Mouse (Mus musculus) intestine, embryonic 16.5 days (tissue): ENCODE data around the gene Bmper. TPM values are rescaled to one million over a fixed set of nuclear protein-coding genes. Genes with fewer than 3 reads are reported as not detected.

Experiments used
- ATAC-seq: fragments of 200-750 bp; cut with Nextera tagmentation; 2 replicates; pipeline ENCODE4 v1.8.0; 2017; ENCODE audit warnings: moderate TSS enrichment, moderate library complexity
- H3K27ac ChIP-seq: fragments of 300-500 bp; sonication (generic); 2 replicates; pipeline ENCODE4 v1.5.1; 2014; ENCODE audit warnings: mild to moderate bottlenecking, low read length
- H3K27me3 ChIP-seq: fragments of 300-500 bp; sonication (generic); replicated peaks from 2 replicates; pipeline ENCODE4 v1.6.1; 2014; ENCODE audit warnings: low read length, control low read depth, mixed read lengths; ENCODE audit not compliant: control insufficient read depth, insufficient read depth
- H3K36me3 ChIP-seq: fragments of 300-500 bp; sonication (generic); 2 replicates; pipeline ENCODE4 v1.6.1; 2014; ENCODE audit warnings: low read length, control low read depth; ENCODE audit not compliant: control insufficient read depth, insufficient read depth
- H3K4me1 ChIP-seq: fragments of 300-500 bp; sonication (generic); 2 replicates; pipeline ENCODE4 v1.6.1; 2014; ENCODE audit warnings: low read length, control low read depth, mixed read lengths; ENCODE audit not compliant: control insufficient read depth, insufficient read depth
- H3K4me2 ChIP-seq: fragments of 300-500 bp; sonication (generic); 2 replicates; pipeline ENCODE4 v1.6.1; 2014; ENCODE audit warnings: low read depth, low read length, control low read depth
- H3K4me3 ChIP-seq: fragments of 300-500 bp; sonication (generic); 2 replicates; pipeline ENCODE4 v1.5.1; 2014; ENCODE audit warnings: mild to moderate bottlenecking, low read length
- H3K9ac ChIP-seq: fragments of 300-500 bp; sonication (generic); 2 replicates; pipeline ENCODE4 v1.6.1; 2014; ENCODE audit warnings: low read depth, low read length
- H3K9me3 ChIP-seq: fragments of 300-500 bp; sonication (generic); 2 replicates; pipeline ENCODE4 v1.6.1; 2016; ENCODE audit warnings: low read length, control low read depth; ENCODE audit not compliant: control insufficient read depth
- WGBS: fragments of 180-500 bp; shearing (Covaris S2); extraction: QIAGEN DNeasy Blood & Tissue Kit; methylation state at CpG from one replicate; pipeline ENCODE4 v1.1.7; 2014; 5-methylcytosine and 5-hydroxymethylcytosine counted together
- polyA plus RNA-seq: library from polyadenylated mRNA; unstranded; fragments of >200 nt; fragmentation: Nextera tagmentation; extraction: Ambion mirVana; gene quantifications from 2 replicates; pipeline ENCODE4 v1.2.1, GENCODE M21; 2015

Bmper gene
- polyA plus RNA-seq, 1 experiment from 2014 or later = 8.3 TPM

DNA sequence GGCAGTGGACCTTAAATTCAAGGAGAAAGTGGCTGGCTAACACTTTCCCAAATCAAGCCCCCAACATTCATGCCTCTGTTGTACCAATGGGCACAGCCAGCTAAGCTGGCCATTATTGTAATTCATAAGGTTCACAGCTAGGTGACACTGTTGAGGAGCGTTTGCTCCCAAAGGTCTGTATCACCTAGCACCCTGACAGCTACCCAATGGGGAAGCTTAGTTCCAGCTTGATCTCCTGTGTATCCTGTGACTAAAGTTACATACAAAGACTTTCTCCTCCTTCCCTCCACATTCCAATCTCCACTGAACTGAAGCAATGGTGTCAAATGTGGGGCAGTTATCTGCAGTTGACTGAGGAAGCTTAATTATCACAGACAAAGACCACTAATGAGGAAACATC is 311.0 kb downstream of the Bmper start:
- Histone ChIP-seq H3K4me2 (no peak overlapping the region), H3K4me3 (no peak overlapping the region), H3K9me3 (no peaks in the 10 kb centered on the region), H3K27ac (no peak overlapping the region), H3K36me3 (no peaks in the 10 kb centered on the region), H3K4me1 (no peaks in the 10 kb centered on the region), H3K9ac (no peak overlapping the region), H3K27me3 (no peaks in the 10 kb centered on the region)
- WGBS = 39% methylated on average over 1 of the region's 1 CpGs
- no peak for ATAC-seq
